Mouse (Mus musculus): Measurements from ENCODE around the gene Car4. TPM values are rescaled to one million over a fixed set of nuclear protein-coding genes. Genes with fewer than 3 reads are reported as not detected.
A peak's percentile ranks its signal among the peaks of the same experiment; 100 is the strongest.

Gene Car4
- polyA plus RNA-seq, 1 experiment from 2014 or later = 95.7 TPM

- H3K27ac ChIP-seq (ENCODE audit: low read length) = no peak overlapping the region
- H3K9me3 ChIP-seq (ENCODE audit: low read length) = no peaks in the 10 kb centered on the region
- H3K4me2 ChIP-seq (replicated peaks; ENCODE audit: low read depth, low read length) = no peak overlapping the region
- no peak overlapping the region for H3K9ac ChIP-seq (replicated peaks; ENCODE audit: low read length)
- ATAC-seq (ENCODE audit: low FRiP score, low TSS enrichment) = no peak
- H3K36me3 ChIP-seq (ENCODE audit: insufficient read depth, low read length) = no peaks in the 10 kb centered on the region
- peaks cover 16% of the 10 kb centered on the region for H3K27me3 ChIP-seq (ENCODE audit: insufficient read depth, low read length)
- WGBS = 15% methylated on average over 2 of the region's 2 CpGs
- no peak overlapping the region for H3K4me3 ChIP-seq (ENCODE audit: low read length)
- peaks cover 9% of the 10 kb centered on the region for H3K4me1 ChIP-seq (ENCODE audit: insufficient read depth, low read length)
These were observed 5.0 kb upstream of the Car4 start for GRCm38 (mm10) chr11:84952611-84953010.

DNA sequence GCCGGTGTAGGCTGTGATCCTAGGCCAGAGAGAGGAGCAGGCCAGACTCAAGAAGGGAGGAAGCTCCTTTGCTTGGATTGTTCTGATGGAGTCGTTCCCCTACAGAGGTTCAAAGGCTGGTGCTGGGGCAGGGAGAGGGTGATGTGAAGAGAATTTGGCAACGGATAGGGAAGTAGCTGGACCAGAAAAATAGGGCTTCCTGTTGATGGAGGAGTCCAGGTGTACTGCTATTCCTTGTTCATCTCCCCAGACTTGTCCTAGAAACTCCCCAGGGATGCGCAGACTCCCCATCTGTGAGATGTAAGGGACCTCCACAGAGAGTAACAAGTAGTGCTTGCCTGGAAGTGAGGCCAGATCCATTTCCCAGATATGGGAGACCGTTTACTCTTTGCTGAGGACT lies 1.2 kb upstream of the Car4 start:
- H3K27ac ChIP-seq (ENCODE audit: low read length) = no peak overlapping the region

GRCm38 (mm10) chr11:84957171-84957570 lies 415 bp upstream of the Car4 start:
- no peaks in the 10 kb centered on the region for H3K36me3 ChIP-seq (ENCODE audit: insufficient read depth, low read length)
- no peak overlapping the region for H3K27ac ChIP-seq (ENCODE audit: low read length)
- ATAC-seq (ENCODE audit: low FRiP score, low TSS enrichment) = no peak
- H3K27me3 ChIP-seq (ENCODE audit: insufficient read depth, low read length) = peaks cover 32% of the 10 kb centered on the region
- H3K4me3 ChIP-seq (ENCODE audit: low read length) = peak overlapping the region; percentile 50
- H3K9ac ChIP-seq (replicated peaks; ENCODE audit: low read length) = 0 out of 2 replicates have a peak overlapping the region, but pooled peaks have one; percentile 15
- 11% methylated on average over 15 of the region's 15 CpGs for WGBS
- peak overlapping the region; percentile 69 for H3K4me2 ChIP-seq (replicated peaks; ENCODE audit: low read depth, low read length)
- peaks cover 34% of the 10 kb centered on the region for H3K4me1 ChIP-seq (ENCODE audit: insufficient read depth, low read length)
- H3K9me3 ChIP-seq (ENCODE audit: low read length) = no peaks in the 10 kb centered on the region

More for the DNA sequence above, 1.2 kb upstream of the Car4 start:
- Histone ChIP-seq H3K36me3 (ENCODE audit: insufficient read depth, low read length) (no peaks in the 10 kb centered on the region), H3K9me3 (ENCODE audit: low read length) (no peaks in the 10 kb centered on the region), H3K27me3 (ENCODE audit: insufficient read depth, low read length) (peaks cover 32% of the 10 kb centered on the region), H3K4me3 (ENCODE audit: low read length) (no peak overlapping the region), H3K9ac (replicated peaks; ENCODE audit: low read length) (no peak overlapping the region), H3K4me2 (replicated peaks; ENCODE audit: low read depth, low read length) (no peak overlapping the region), H3K4me1 (ENCODE audit: insufficient read depth, low read length) (peaks cover 34% of the 10 kb centered on the region)
- no peak for ATAC-seq (ENCODE audit: low FRiP score, low TSS enrichment)
- WGBS = 32% methylated on average over 5 of the region's 5 CpGs

GRCm38 (mm10) chr11:84958271-84958630 lies 665 bp downstream of the Car4 start:
- Histone ChIP-seq H3K9ac (replicated peaks; ENCODE audit: low read length) (peak overlapping the region; percentile 54; the same call in 1 of the 2 replicates), H3K4me2 (replicated peaks; ENCODE audit: low read depth, low read length) (peak overlapping the region; percentile 69), H3K36me3 (ENCODE audit: insufficient read depth, low read length) (no peaks in the 10 kb centered on the region), H3K27me3 (ENCODE audit: insufficient read depth, low read length) (peaks cover 32% of the 10 kb centered on the region), H3K4me3 (ENCODE audit: low read length) (peak overlapping the region; percentile 50), H3K4me1 (ENCODE audit: insufficient read depth, low read length) (peaks cover 34% of the 10 kb centered on the region), H3K27ac (ENCODE audit: low read length) (peak overlapping the region; percentile 83), H3K9me3 (ENCODE audit: low read length) (no peaks in the 10 kb centered on the region)
- ATAC-seq (ENCODE audit: low FRiP score, low TSS enrichment) = peak; percentile 36; the same call in 1 of the 2 replicates
- WGBS = 1% methylated on average over 11 of the region's 11 CpGs

DNA sequence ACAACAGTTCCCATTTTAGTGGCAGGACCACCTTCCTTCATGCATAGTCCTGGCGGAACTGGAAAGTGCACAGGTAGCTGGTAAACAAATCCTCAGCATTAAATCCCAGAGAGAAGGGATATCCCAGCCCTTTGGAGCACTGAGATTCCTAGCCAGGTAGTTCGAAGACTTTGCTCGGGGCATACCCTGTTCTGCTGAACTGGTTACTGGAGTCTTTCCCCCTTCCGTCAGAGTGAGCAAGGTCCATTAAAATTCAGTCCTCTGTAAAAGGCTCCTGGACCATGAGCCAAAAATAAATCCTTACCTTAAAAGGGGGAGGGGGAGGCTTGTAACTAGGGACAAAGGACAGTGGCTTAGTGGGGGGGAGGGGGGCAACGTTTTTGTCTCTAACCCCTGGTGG lies 1.6 kb downstream of the Car4 start:
- no peak overlapping the region for H3K9ac ChIP-seq (replicated peaks; ENCODE audit: low read length)
- H3K27me3 ChIP-seq (ENCODE audit: insufficient read depth, low read length) = peaks cover 32% of the 10 kb centered on the region
- peak; percentile 55; the same call in 1 of the 2 replicates for ATAC-seq (ENCODE audit: low FRiP score, low TSS enrichment)
- no peaks in the 10 kb centered on the region for H3K36me3 ChIP-seq (ENCODE audit: insufficient read depth, low read length)
- peak overlapping the region; percentile 69 for H3K4me2 ChIP-seq (replicated peaks; ENCODE audit: low read depth, low read length)
- H3K4me1 ChIP-seq (ENCODE audit: insufficient read depth, low read length) = peaks cover 34% of the 10 kb centered on the region
- peak overlapping the region; percentile 50 for H3K4me3 ChIP-seq (ENCODE audit: low read length)
- H3K27ac ChIP-seq (ENCODE audit: low read length) = peak overlapping the region; percentile 83
- 34% methylated on average over 5 of the region's 5 CpGs for WGBS
- H3K9me3 ChIP-seq (ENCODE audit: low read length) = no peaks in the 10 kb centered on the region

DNA sequence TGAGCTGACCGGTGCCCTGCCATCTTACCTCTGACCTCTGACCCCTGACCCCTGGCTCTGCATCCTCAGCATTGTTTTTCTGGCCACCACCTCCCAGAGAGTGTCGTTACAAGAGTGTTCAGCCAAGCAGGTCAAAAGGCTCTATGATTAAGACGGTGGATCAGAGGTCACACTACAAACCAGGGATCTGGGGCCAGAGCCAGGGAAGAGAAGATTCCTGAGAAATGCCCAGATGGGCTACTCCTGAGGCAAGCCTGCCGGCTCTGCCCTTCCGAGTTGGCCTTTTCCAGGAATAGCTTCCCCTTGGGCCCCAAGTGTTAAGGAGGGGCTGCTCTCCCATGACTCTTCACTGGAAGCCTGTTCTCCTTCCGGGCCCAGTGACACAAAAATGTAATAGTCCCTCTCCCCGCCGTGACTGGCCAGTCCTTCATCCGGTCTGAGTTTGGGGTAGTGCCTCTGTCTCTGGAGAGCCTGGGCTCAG lies 2.2 kb downstream of the Car4 start:
- peak; percentile 47; the same call in 1 of the 2 replicates for ATAC-seq (ENCODE audit: low FRiP score, low TSS enrichment)
- 4% methylated on average over 9 of the region's 9 CpGs for WGBS
- Histone ChIP-seq H3K36me3 (ENCODE audit: insufficient read depth, low read length) (no peaks in the 10 kb centered on the region), H3K9ac (replicated peaks; ENCODE audit: low read length) (peak overlapping the region; percentile 32), H3K27me3 (ENCODE audit: insufficient read depth, low read length) (peaks cover 32% of the 10 kb centered on the region), H3K9me3 (ENCODE audit: low read length) (no peaks in the 10 kb centered on the region), H3K4me3 (ENCODE audit: low read length) (peak overlapping the region; percentile 50; the same call in 1 of the 2 replicates), H3K27ac (ENCODE audit: low read length) (peak overlapping the region; percentile 83), H3K4me1 (ENCODE audit: insufficient read depth, low read length) (peaks cover 34% of the 10 kb centered on the region), H3K4me2 (replicated peaks; ENCODE audit: low read depth, low read length) (peak overlapping the region; percentile 69)

DNA sequence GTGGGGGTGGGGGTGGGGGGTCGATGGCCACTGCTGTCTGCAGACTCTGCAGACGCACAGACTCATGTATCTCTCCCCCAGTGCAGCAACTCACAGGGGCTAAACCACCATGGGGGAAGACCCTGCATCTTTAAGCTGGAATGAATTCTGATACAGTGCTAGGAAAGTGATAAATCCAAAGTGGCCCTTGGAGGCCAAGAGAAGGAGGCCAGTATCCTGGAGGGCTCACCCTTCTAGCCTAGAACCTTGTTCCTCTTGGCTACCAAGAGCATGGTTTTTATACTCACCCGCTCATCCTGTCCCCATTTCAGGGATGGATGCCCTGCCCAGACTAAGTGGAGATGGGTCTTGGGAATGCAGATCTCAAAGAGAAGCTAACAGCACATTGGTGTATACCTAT lies 2.7 kb downstream of the Car4 start:
- H3K36me3 ChIP-seq (ENCODE audit: insufficient read depth, low read length) = no peaks in the 10 kb centered on the region
- 0 out of 2 replicates have a peak, but pooled peaks have one; percentile 7 for ATAC-seq (ENCODE audit: low FRiP score, low TSS enrichment)
- H3K4me3 ChIP-seq (ENCODE audit: low read length) = no peak overlapping the region
- no peaks in the 10 kb centered on the region for H3K9me3 ChIP-seq (ENCODE audit: low read length)
- peaks cover 32% of the 10 kb centered on the region for H3K27me3 ChIP-seq (ENCODE audit: insufficient read depth, low read length)
- H3K27ac ChIP-seq (ENCODE audit: low read length) = peak overlapping the region; percentile 83
- H3K9ac ChIP-seq (replicated peaks; ENCODE audit: low read length) = peak overlapping the region; percentile 32
- peaks cover 34% of the 10 kb centered on the region for H3K4me1 ChIP-seq (ENCODE audit: insufficient read depth, low read length)
- H3K4me2 ChIP-seq (replicated peaks; ENCODE audit: low read depth, low read length) = peak overlapping the region; percentile 69
- 37% methylated on average over 3 of the region's 3 CpGs for WGBS

DNA sequence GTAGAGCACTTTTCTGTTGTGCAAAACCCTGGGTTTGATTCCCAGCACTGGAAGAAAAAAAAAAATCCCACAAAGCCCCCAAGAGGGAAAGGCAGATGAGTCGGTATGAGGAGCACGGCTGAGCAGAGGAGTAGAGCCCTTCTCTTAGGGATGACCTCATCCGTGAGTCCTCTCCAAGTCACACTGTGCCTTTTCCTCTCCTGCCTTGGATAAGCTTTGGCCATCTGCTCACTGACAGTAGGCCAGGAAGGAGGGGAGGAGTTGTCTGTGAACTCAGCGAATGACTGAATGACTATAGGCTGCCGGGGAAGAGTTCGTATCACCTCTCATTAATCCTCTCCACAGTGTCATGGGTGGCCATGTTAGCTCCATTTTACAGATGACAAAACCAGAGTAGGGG lies 3.2 kb downstream of the Car4 start:
- Histone ChIP-seq H3K27ac (ENCODE audit: low read length) (no peak overlapping the region), H3K9ac (replicated peaks; ENCODE audit: low read length) (no peak overlapping the region), H3K36me3 (ENCODE audit: insufficient read depth, low read length) (no peaks in the 10 kb centered on the region), H3K9me3 (ENCODE audit: low read length) (no peaks in the 10 kb centered on the region), H3K4me1 (ENCODE audit: insufficient read depth, low read length) (peaks cover 34% of the 10 kb centered on the region), H3K27me3 (ENCODE audit: insufficient read depth, low read length) (peaks cover 32% of the 10 kb centered on the region), H3K4me2 (replicated peaks; ENCODE audit: low read depth, low read length) (no peak overlapping the region), H3K4me3 (ENCODE audit: low read length) (no peak overlapping the region)
- ATAC-seq (ENCODE audit: low FRiP score, low TSS enrichment) = no peak
- WGBS = 79% methylated on average over 6 of the region's 6 CpGs

DNA sequence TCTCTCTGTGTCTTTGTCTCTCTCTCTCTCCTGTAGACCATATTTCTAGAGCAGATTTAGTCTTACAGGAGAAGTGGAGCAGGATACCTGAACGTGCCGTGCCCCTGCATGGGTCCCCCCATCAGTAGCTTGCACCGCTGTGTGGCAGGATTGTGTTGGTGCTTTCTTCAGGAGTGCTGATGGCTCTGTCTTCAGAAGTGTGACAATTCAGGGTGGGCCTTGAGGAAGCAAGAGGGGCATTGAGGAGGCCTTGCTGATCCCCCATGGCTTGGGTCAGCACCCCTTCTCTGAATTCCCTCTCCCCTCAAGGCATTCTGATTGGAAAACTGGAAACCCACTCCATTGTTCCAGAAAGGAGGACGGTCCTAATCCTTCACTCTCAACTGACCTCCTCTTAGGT lies 4.0 kb downstream of the Car4 start:
- 95% methylated on average over 4 of the region's 4 CpGs for WGBS
- Histone ChIP-seq H3K27me3 (ENCODE audit: insufficient read depth, low read length) (peaks cover 26% of the 10 kb centered on the region), H3K36me3 (ENCODE audit: insufficient read depth, low read length) (no peaks in the 10 kb centered on the region), H3K9ac (replicated peaks; ENCODE audit: low read length) (no peak overlapping the region), H3K9me3 (ENCODE audit: low read length) (no peaks in the 10 kb centered on the region), H3K4me2 (replicated peaks; ENCODE audit: low read depth, low read length) (no peak overlapping the region), H3K4me3 (ENCODE audit: low read length) (no peak overlapping the region), H3K4me1 (ENCODE audit: insufficient read depth, low read length) (peaks cover 34% of the 10 kb centered on the region), H3K27ac (ENCODE audit: low read length) (no peak overlapping the region)
- no peak for ATAC-seq (ENCODE audit: low FRiP score, low TSS enrichment)

GRCm38 (mm10) chr11:84962536-84962935 lies 5.0 kb downstream of the Car4 start:
- Histone ChIP-seq H3K27ac (ENCODE audit: low read length) (no peak overlapping the region), H3K4me3 (ENCODE audit: low read length) (no peak overlapping the region), H3K27me3 (ENCODE audit: insufficient read depth, low read length) (peaks cover 17% of the 10 kb centered on the region), H3K36me3 (ENCODE audit: insufficient read depth, low read length) (no peaks in the 10 kb centered on the region), H3K9ac (replicated peaks; ENCODE audit: low read length) (no peak overlapping the region), H3K4me2 (replicated peaks; ENCODE audit: low read depth, low read length) (no peak overlapping the region), H3K4me1 (ENCODE audit: insufficient read depth, low read length) (peaks cover 26% of the 10 kb centered on the region), H3K9me3 (ENCODE audit: low read length) (no peaks in the 10 kb centered on the region)
- no peak for ATAC-seq (ENCODE audit: low FRiP score, low TSS enrichment)
- 89% methylated on average over 4 of the region's 4 CpGs for WGBS
